Mouse (Mus musculus): ENCODE results near the gene Ndufaf4.
"Not testable (repeated sequence)": the region's sequence is repeated elsewhere in the genome, so short reads cannot be mapped to it uniquely, and the experiment has no call there.

The Ndufaf4 gene

DNA sequence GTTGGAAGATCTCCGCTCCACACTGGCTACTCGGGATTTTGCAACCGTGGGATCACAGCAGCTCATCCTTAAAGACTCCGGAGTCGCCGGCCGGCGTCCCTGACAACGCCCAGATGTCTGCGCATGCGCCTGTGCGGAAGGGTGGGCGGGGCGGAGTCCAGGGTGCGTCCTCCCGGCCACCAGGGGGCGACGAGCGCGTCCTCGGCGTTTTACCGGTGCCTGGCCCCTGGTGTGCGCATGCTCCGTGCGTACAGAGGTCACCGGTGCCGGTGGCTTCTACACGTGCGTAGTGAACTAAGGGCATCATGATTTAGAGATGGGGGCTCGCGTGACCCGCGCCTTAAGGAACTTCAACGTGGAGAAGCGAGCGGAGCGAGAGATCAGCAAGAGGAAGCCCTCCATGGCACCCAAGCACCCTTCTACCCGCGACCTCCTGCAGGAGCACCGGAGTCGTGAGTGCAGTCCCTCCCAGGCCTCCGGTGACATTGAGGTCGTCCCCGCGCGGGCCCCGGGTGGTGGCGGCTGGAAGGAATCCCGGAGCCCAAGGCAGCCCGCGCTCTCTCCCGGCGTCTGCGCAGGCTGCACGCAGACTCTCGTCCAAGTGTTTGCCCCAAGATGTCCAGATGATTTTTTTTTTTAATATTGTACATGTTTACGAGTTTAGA, at the start of gene Ndufaf4:
Gene Ndufaf4, plus strand, starts transcription at position 233 of the 665 bp plus-strand sequence.
- DNase-seq (ENCODE audit: low read depth, low spot score): peak; percentile 91

GRCm38 (mm10) chr4:24850401-24851325, 47.2 kb upstream of the Ndufaf4 start, which contains the start of gene Klhl32:
Gene Klhl32 (minus strand): TSS chr4:24851124.
- DNase-seq (ENCODE audit: low read depth, low spot score): no peak

DNA sequence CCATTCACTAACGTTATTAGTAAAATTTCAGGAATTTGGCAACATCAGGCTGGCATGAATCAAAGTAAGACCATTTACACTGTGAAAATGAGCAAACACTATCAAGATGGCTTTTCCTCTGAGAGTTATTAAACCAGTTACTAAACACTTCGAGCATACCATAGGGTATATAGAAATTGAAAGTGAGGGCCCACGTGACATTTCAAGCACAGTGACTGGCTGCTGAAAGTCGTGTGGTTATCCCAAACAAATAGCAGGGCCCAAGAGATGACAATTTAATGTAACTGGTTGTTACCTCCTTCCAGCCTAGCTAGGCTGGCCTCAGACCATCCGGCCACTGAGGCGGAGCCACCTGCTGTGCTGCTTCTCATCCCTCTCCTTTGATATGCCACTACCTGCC, 32.2 kb upstream of the Ndufaf4 start:
- no peak for DNase-seq (ENCODE audit: low read depth, low spot score)

DNA sequence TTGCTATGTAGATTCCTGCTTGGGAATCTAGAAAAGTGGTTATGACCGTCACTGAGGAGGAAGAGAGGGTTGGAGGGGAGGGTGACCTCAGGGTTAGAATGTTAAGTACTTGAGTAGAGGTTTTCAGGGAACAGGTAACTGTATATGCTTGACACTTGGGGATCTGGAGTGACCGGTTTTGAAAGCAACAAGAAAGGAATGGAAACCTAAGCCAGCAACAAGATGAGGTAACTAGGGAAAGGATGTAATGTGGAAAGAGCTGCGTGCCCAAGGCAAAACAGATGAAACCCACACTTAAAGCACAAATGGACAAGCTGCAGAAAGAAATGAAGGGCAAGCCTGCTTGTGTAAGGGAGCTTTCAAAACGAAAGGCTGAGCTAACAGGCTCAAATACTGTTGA, 28.7 kb upstream of the Ndufaf4 start:
- no peak for DNase-seq (ENCODE audit: low read depth, low spot score)

GRCm38 (mm10) chr4:24889386-24889785, 8.5 kb upstream of the Ndufaf4 start:
- not testable (repeated sequence) for DNase-seq (ENCODE audit: low read depth, low spot score)

DNA sequence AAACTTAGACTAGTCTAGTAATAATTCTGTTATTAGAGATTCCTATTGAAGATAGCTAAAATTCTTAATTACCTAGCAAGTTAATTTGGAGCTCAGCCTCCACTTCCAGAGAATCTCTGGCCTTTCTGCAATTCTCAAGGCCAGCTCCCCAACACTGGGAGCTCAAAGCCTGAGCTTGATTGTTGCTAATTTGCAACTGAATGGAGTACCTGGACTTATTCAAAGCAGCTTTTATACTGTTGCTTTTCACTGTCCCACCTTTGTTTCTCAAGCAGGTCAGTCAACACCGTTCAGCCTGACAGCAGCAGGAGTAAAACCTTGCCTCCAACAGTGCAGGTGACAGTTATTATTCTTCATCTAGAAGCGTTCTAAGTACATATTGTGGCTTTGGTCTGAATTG, 5.6 kb upstream of the Ndufaf4 start:
- DNase-seq (ENCODE audit: low read depth, low spot score): not testable (repeated sequence)

GRCm38 (mm10) chr4:24894625-24895024, 3.3 kb upstream of the Ndufaf4 start:
- DNase-seq (ENCODE audit: low read depth, low spot score): no peak

GRCm38 (mm10) chr4:24896829-24897228, 1.1 kb upstream of the Ndufaf4 start:
- DNase-seq (ENCODE audit: low read depth, low spot score): peak; percentile 85

- peak; percentile 58 for DNase-seq (ENCODE audit: low read depth, low spot score)
These were observed 532 bp upstream of the Ndufaf4 start for GRCm38 (mm10) chr4:24897351-24897750.

GRCm38 (mm10) chr4:24898636-24899035, 753 bp downstream of the Ndufaf4 start:
- DNase-seq (ENCODE audit: low read depth, low spot score): peak; percentile 6

- DNase-seq (ENCODE audit: low read depth, low spot score): no peak
These were observed 1.3 kb downstream of the Ndufaf4 start for GRCm38 (mm10) chr4:24899146-24899545.

GRCm38 (mm10) chr4:24907745-24908144, 9.9 kb downstream of the Ndufaf4 start:
- DNase-seq (ENCODE audit: low read depth, low spot score): peak; percentile 61

DNA sequence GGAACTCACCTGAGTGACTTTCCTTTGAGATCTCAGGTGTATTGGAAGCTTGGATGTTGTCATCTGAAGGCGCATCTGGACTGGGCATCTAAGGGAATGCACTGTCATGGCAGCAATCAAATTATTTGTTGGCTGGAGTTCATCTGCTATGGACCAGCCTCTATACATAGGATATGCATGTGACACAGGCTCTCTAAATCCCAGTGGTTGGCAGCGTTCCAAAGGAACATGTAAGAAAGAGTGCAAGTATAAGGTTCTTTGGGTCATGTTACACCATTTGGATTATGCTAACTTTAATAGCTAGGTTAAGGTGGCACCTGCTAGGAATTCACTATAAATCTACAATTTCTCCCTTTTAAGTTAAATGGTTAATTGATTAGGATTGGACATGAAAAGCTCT, 17.7 kb downstream of the Ndufaf4 start:
- DNase-seq (ENCODE audit: low read depth, low spot score): no peak

DNA sequence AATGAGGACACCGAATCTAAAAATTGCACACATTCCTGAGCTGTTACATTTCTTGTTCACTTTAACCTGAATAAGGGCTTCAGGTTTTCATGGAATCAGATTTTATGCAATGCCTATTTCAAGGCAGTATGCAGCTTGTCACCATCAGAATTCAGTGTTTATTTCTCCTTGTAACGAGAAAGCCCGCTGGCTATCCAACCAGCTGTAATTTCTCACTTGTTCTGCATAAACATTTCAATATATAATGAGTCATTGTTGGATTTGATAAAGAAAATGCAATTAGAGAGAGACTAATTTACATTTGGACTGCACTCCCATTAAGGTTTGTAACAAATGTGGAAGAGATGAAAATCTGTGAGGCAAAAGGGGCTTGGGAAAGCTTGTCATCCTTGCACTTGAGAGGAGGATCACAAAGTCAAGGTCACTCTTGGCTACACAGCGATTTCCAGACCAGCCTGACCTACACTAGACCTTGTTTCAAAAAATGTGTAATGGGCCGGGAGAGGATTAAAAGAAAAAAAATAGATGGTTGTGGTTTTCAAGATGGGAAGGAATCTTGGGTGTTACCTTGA, 22.2 kb downstream of the Ndufaf4 start:
- DNase-seq (ENCODE audit: low read depth, low spot score): no peak

DNA sequence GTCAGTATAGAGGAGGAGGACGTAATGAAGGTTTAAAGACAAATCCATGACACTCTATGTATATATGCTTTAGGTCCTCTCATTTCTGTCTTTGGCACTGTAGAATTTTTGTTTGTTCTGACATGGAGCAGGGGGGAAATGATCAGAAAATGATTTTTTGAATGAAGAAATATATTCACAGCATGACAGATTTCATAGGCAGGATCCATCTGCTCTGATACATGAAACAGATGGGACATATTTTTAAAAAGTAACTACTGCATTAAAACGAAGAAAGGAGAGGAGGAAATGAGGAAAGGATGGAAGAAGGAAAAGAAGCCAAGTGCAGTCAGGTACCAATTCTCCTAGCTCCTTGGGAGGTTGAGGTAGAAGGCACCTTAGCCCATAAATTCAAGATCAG, 26.8 kb downstream of the Ndufaf4 start:
- no peak for DNase-seq (ENCODE audit: low read depth, low spot score)

GRCm38 (mm10) chr4:24928260-24928780, 30.4 kb downstream of the Ndufaf4 start:
- peak; percentile 81 for DNase-seq (ENCODE audit: low read depth, low spot score)

GRCm38 (mm10) chr4:24928926-24929325, 31.0 kb downstream of the Ndufaf4 start:
- DNase-seq (ENCODE audit: low read depth, low spot score): no peak

GRCm38 (mm10) chr4:24942728-24943424, 45.0 kb downstream of the Ndufaf4 start:
- DNase-seq (ENCODE audit: low read depth, low spot score): no peak

All from 3T3-L1 (cell line).